In the genomic region with DNA sequence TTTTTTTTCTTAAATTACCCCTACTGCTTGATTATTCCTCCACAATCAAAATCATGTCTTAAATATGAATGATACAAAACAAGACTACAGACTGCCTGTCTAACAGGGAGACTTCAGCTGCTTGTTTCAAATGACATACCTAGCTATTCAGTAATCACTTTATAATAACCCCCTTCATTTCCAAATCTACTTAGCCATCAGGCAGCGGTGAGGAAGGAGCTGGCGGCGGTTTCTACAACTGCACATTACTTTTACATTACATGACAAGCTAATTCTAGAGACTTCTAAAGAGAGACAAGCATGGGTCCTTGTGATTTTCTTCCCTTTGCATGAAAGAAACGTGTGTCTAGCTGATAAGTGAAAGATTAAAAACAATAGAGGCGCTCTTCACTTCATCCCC, we compare ENCODE assay signal across 22 mouse cellular contexts.
DNase-seq lines count a peak whose midpoint lies in the region; ATAC-seq and TF ChIP-seq lines count a peak whose summit lies in the region.
"Had no signal": no experiment of that assay in that cellular context is flagged by ENCODE, and none has a peak within 500 bp of the region (broad histone marks: within the 10 kb centered on the region; RNA-seq: fewer than 3 reads in every experiment).

No protein-coding gene starts in this region.

- DNase-seq in forebrain, embryonic 14.5 days (ENCODE audit: low spot score), result peak; percentile 38
- no peak for DNase-seq in forebrain, embryonic 10.5 days (ENCODE audit: extremely low spot score, low spot score)
- no peak for DNase-seq in forebrain, embryonic 11.5 days (ENCODE audit: low spot score)
- DNase-seq in brain, embryonic 14.5 days (ENCODE audit: low read depth), result peak; percentile 62
- no peak for DNase-seq in thymus, postnatal 4 days
- DNase-seq: adrenal gland, adult 8-10 months; adrenal gland, postnatal 14 days; adrenal gland, postnatal 36 days; B cell, adult 2 months; cerebellum, adult 11 months; cerebellum, adult 18-20 months; cerebellum, adult 8-10 months; cerebellum, postnatal 10 days; cerebellum, postnatal 25 days had no signal

- no peak overlapping the region for H3K27ac ChIP-seq in forebrain, embryonic 14.5 days (ENCODE audit: low read depth, low read length)
- no peak overlapping the region for H3K27ac ChIP-seq in forebrain, embryonic 10.5 days
- H3K27ac ChIP-seq in forebrain, embryonic 16.5 days (ENCODE audit: low read length), result no peak overlapping the region
- no peak overlapping the region for H3K27ac ChIP-seq in forebrain, embryonic 11.5 days (ENCODE audit: low read depth, low read length)
- H3K27ac ChIP-seq: embryonic facial prominence, embryonic 10.5 days; embryonic facial prominence, embryonic 12.5 days had no signal

- no peaks in the 10 kb centered on the region for H3K27me3 ChIP-seq in forebrain, embryonic 14.5 days (replicated peaks; ENCODE audit: control insufficient read depth, insufficient read depth, low read length)
- H3K27me3 ChIP-seq in forebrain, embryonic 10.5 days (ENCODE audit: poor library complexity, severe bottlenecking), result no peaks in the 10 kb centered on the region
- no peaks in the 10 kb centered on the region for H3K27me3 ChIP-seq in forebrain, embryonic 16.5 days (replicated peaks; ENCODE audit: control insufficient read depth, insufficient read depth, low read length)
- no peaks in the 10 kb centered on the region for H3K27me3 ChIP-seq in forebrain, embryonic 11.5 days (ENCODE audit: control insufficient read depth, insufficient read depth, low read length)
- H3K27me3 ChIP-seq: CH12.LX; embryonic facial prominence, embryonic 12.5 days; Patski had no signal

- no peak for TF ChIP-seq CTCF in brain, embryonic 14.5 days (IDR thresholded peaks at IDR 0.05; ENCODE audit: borderline replicate concordance, extremely low read depth, insufficient read depth, insufficient read length)

- no peak for TF ChIP-seq POLR2A in brain, embryonic 14.5 days (IDR thresholded peaks at IDR 0.05; ENCODE audit: borderline replicate concordance, extremely low read depth, insufficient read depth, insufficient read length, poor library complexity, severe bottlenecking)

- H3K9ac ChIP-seq in forebrain, embryonic 14.5 days (ENCODE audit: low read length), result no peak overlapping the region
- no peak overlapping the region for H3K9ac ChIP-seq in forebrain, embryonic 16.5 days (replicated peaks; ENCODE audit: low read depth, low read length)
- no peak overlapping the region for H3K9ac ChIP-seq in forebrain, embryonic 11.5 days (ENCODE audit: low read length)
- H3K9ac ChIP-seq: embryonic facial prominence, embryonic 12.5 days had no signal

- H3K4me1 ChIP-seq in forebrain, embryonic 14.5 days (ENCODE audit: control insufficient read depth, insufficient read depth, low read length), result no peaks in the 10 kb centered on the region
- no peaks in the 10 kb centered on the region for H3K4me1 ChIP-seq in forebrain, embryonic 10.5 days
- H3K4me1 ChIP-seq in forebrain, embryonic 16.5 days (replicated peaks; ENCODE audit: control insufficient read depth, insufficient read depth, low read length), result peaks cover 4% of the 10 kb centered on the region; the same call in 1 of the 2 replicates
- no peaks in the 10 kb centered on the region for H3K4me1 ChIP-seq in forebrain, embryonic 11.5 days (replicated peaks; ENCODE audit: control insufficient read depth, insufficient read depth, low read length)
- H3K4me1 ChIP-seq: embryonic facial prominence, embryonic 10.5 days; embryonic facial prominence, embryonic 12.5 days had no signal

- no peaks in the 10 kb centered on the region for H3K36me3 ChIP-seq in forebrain, embryonic 14.5 days (ENCODE audit: control insufficient read depth, insufficient read depth, low read length)
- no peaks in the 10 kb centered on the region for H3K36me3 ChIP-seq in forebrain, embryonic 10.5 days (replicated peaks)
- H3K36me3 ChIP-seq in forebrain, embryonic 16.5 days (ENCODE audit: control insufficient read depth, insufficient read depth), result no peaks in the 10 kb centered on the region
- H3K36me3 ChIP-seq in forebrain, embryonic 11.5 days (ENCODE audit: control insufficient read depth, insufficient read depth, low read length), result no peaks in the 10 kb centered on the region
- H3K36me3 ChIP-seq: embryonic facial prominence, embryonic 10.5 days; embryonic facial prominence, embryonic 12.5 days; G1E had no signal

- H3K4me2 ChIP-seq in forebrain, embryonic 14.5 days (ENCODE audit: low read length), result no peak overlapping the region
- H3K4me2 ChIP-seq in forebrain, embryonic 16.5 days (ENCODE audit: low read length), result no peak overlapping the region
- no peak overlapping the region for H3K4me2 ChIP-seq in forebrain, embryonic 11.5 days (ENCODE audit: low read depth, low read length, severe bottlenecking)
- H3K4me2 ChIP-seq: embryonic facial prominence, embryonic 12.5 days had no signal

- no peaks in the 10 kb centered on the region for H3K9me3 ChIP-seq in forebrain, embryonic 14.5 days (replicated peaks; ENCODE audit: control insufficient read depth, low read length)
- H3K9me3 ChIP-seq in forebrain, embryonic 10.5 days, result no peaks in the 10 kb centered on the region
- H3K9me3 ChIP-seq in forebrain, embryonic 16.5 days (ENCODE audit: control insufficient read depth, low read length), result no peaks in the 10 kb centered on the region
- H3K9me3 ChIP-seq in forebrain, embryonic 11.5 days (ENCODE audit: control insufficient read depth, low read length), result no peaks in the 10 kb centered on the region
- H3K9me3 ChIP-seq: embryonic facial prominence, embryonic 10.5 days; embryonic facial prominence, embryonic 12.5 days had no signal

- 73% methylated on average over 5 of the region's 5 CpGs for WGBS in forebrain, embryonic 14.5 days
- 89% methylated on average over 5 of the region's 5 CpGs for WGBS in forebrain, embryonic 10.5 days
- 67% methylated on average over 5 of the region's 5 CpGs for WGBS in forebrain, embryonic 16.5 days
- 88% methylated on average over 5 of the region's 5 CpGs for WGBS in forebrain, embryonic 11.5 days

- H3K4me3 ChIP-seq in forebrain, embryonic 14.5 days (ENCODE audit: low read depth, low read length), result no peak overlapping the region
- no peak overlapping the region for H3K4me3 ChIP-seq in forebrain, embryonic 10.5 days
- H3K4me3 ChIP-seq in forebrain, embryonic 16.5 days (replicated peaks; ENCODE audit: low read length), result no peak overlapping the region
- H3K4me3 ChIP-seq in forebrain, embryonic 11.5 days (ENCODE audit: low read depth, low read length), result no peak overlapping the region
- H3K4me3 ChIP-seq: embryonic facial prominence, embryonic 10.5 days; embryonic facial prominence, embryonic 12.5 days had no signal

- ATAC-seq in forebrain, embryonic 14.5 days, result no peak
- ATAC-seq in forebrain, embryonic 16.5 days, result peak; percentile 82
- no peak for ATAC-seq in forebrain, embryonic 11.5 days (replicated peaks; ENCODE audit: low FRiP score)
- ATAC-seq: activated CD4-positive, CD25-positive, alpha-beta regulatory T cell, adult 4 months; CD4-positive, CD25-positive, alpha-beta regulatory T cell, adult 4 months; Patski had no signal

Comparison
In these comparisons a context has a peak if more than half of its experiments do, and no peak if none do; other contexts are left out.
1. DNase-seq: peak in forebrain, embryonic 14.5 days (single experiment) and brain, embryonic 14.5 days (single experiment); none in forebrain, embryonic 10.5 days (single experiment), forebrain, embryonic 11.5 days (single experiment) and thymus, postnatal 4 days (single experiment).